Mouse (Mus musculus): ENCODE measurements around the gene Defb25. TPM values are rescaled to one million over a fixed set of nuclear protein-coding genes. Genes with fewer than 3 reads are reported as not detected.
A peak's percentile ranks its signal among the peaks of the same experiment; 100 is the strongest.

The Defb25 gene
- polyA plus RNA-seq, 1 experiment from 2014 or later, result not detected

DNA sequence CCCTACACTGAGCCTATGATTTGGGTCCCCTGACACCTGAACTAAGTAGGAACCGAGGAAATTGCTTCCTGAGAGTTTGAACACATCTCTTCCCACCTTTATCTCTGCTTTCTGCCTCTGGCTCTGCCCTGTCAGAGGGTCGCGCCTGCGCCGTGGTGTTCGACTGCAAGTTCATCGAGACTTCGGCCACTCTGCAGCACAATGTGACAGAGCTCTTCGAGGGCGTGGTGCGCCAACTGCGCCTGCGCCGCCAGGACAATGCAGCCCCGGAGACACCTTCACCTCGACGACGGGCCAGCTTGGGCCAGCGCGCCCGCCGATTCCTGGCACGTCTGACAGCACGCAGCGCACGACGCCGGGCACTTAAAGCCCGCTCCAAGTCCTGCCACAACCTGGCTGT, 11.5 kb upstream of the Defb25 start:
- Histone ChIP-seq H3K4me2 (ENCODE audit: low read length) (no peak overlapping the region), H3K9me3 (replicated peaks; ENCODE audit: control insufficient read depth, low read length) (no peaks in the 10 kb centered on the region), H3K36me3 (ENCODE audit: control insufficient read depth, insufficient read depth, low read length) (no peaks in the 10 kb centered on the region), H3K9ac (ENCODE audit: low read length) (no peak overlapping the region), H3K4me3 (ENCODE audit: low read depth, low read length) (no peak overlapping the region), H3K4me1 (ENCODE audit: control insufficient read depth, insufficient read depth, low read length) (no peaks in the 10 kb centered on the region), H3K27ac (ENCODE audit: low read depth, low read length) (no peak overlapping the region), H3K27me3 (replicated peaks; ENCODE audit: control insufficient read depth, insufficient read depth, low read length) (no peaks in the 10 kb centered on the region)
- ATAC-seq (no peak), DNase-seq (ENCODE audit: low spot score) (no peak)
- WGBS, result 83% methylated on average over 29 of the region's 29 CpGs

DNA sequence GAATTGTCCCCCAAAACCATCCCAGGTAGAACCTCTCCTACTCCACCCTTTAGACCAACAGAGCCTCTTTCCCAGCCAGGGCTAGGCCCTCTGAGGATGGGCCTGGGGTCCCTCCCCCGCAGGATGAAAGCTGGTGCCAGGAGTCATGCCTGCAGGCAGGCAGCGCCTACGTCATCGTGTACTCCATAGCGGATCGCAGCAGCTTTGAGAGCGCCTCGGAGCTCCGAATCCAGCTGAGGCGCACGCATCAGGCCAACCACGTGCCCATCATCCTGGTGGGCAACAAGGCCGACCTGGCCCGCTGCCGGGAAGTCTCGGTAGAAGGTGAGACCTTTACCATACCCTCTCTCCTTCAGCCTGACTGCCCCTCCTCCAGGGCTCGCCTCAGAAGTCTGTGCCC, 10.5 kb upstream of the Defb25 start:
- DNase-seq (ENCODE audit: low spot score), result peak; percentile 47
- ATAC-seq, result no peak
- H3K27ac ChIP-seq (ENCODE audit: low read depth, low read length), result no peak overlapping the region
- no peaks in the 10 kb centered on the region for H3K36me3 ChIP-seq (ENCODE audit: control insufficient read depth, insufficient read depth, low read length)
- H3K9me3 ChIP-seq (replicated peaks; ENCODE audit: control insufficient read depth, low read length), result no peaks in the 10 kb centered on the region
- no peaks in the 10 kb centered on the region for H3K4me1 ChIP-seq (ENCODE audit: control insufficient read depth, insufficient read depth, low read length)
- no peak overlapping the region for H3K9ac ChIP-seq (ENCODE audit: low read length)
- peaks cover 6% of the 10 kb centered on the region for H3K27me3 ChIP-seq (replicated peaks; ENCODE audit: control insufficient read depth, insufficient read depth, low read length)
- H3K4me3 ChIP-seq (ENCODE audit: low read depth, low read length), result no peak overlapping the region
- peak overlapping the region; percentile 28; the same call in 1 of the 2 replicates for H3K4me2 ChIP-seq (ENCODE audit: low read length)
- 59% methylated on average over 17 of the region's 17 CpGs for whole genome bisulfite sequencing

DNA sequence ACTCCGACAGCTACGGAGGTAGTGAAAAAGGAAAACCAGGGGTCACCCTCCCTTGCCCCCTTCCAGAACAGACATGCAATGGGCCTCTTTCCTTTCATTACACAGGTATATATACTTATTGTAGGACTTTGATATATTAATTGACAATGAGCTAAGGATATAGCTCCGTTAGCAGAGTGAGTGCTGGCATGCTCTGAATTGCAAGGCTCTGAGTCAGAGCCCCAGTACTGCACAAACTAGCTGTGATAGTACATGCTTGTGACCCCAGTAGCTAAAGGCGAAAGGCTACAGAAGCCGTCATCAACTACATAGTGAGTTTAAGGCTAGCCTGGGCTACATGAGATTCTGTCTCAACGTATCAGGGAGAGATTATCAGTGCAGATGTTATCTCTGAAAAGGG, 7.1 kb upstream of the Defb25 start:
- Histone ChIP-seq H3K4me2 (ENCODE audit: low read length) (no peak overlapping the region), H3K27ac (ENCODE audit: low read depth, low read length) (no peak overlapping the region), H3K9ac (ENCODE audit: low read length) (no peak overlapping the region), H3K36me3 (ENCODE audit: control insufficient read depth, insufficient read depth, low read length) (no peaks in the 10 kb centered on the region), H3K4me3 (ENCODE audit: low read depth, low read length) (no peak overlapping the region), H3K4me1 (ENCODE audit: control insufficient read depth, insufficient read depth, low read length) (peaks cover 5% of the 10 kb centered on the region; the same call in 1 of the 2 replicates), H3K9me3 (replicated peaks; ENCODE audit: control insufficient read depth, low read length) (no peaks in the 10 kb centered on the region), H3K27me3 (replicated peaks; ENCODE audit: control insufficient read depth, insufficient read depth, low read length) (peaks cover 31% of the 10 kb centered on the region)
- 83% methylated on average over 6 of the region's 6 CpGs for WGBS
- ATAC-seq (no peak), DNase-seq (ENCODE audit: low spot score) (no peak)

DNA sequence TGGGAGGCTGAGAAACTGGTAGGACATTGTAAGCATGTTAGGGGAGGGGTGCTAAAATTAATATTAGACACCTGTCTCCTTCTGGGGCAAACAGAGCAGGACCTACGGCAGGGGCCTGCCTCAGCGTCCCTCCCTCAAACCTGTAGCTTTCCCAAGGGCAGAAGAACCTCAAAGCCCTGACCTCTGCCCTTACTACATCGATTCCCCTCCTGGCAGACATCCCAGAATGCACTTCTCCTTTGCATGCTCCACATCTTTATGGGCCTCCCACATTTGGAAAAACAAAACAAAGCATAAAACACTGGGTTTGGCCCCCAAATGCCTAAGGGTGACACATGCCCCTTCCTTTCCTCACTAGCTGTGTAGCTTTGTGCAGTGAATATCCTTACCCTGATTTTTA, 6.4 kb upstream of the Defb25 start:
- Histone ChIP-seq H3K27ac (ENCODE audit: low read depth, low read length) (no peak overlapping the region), H3K9me3 (replicated peaks; ENCODE audit: control insufficient read depth, low read length) (no peaks in the 10 kb centered on the region), H3K9ac (ENCODE audit: low read length) (no peak overlapping the region), H3K36me3 (ENCODE audit: control insufficient read depth, insufficient read depth, low read length) (no peaks in the 10 kb centered on the region), H3K4me1 (ENCODE audit: control insufficient read depth, insufficient read depth, low read length) (peaks cover 5% of the 10 kb centered on the region; the same call in 1 of the 2 replicates), H3K27me3 (replicated peaks; ENCODE audit: control insufficient read depth, insufficient read depth, low read length) (peaks cover 31% of the 10 kb centered on the region), H3K4me2 (ENCODE audit: low read length) (no peak overlapping the region), H3K4me3 (ENCODE audit: low read depth, low read length) (no peak overlapping the region)
- WGBS, result 77% methylated on average over 3 of the region's 3 CpGs
- DNase-seq (ENCODE audit: low spot score) (no peak), ATAC-seq (no peak)

DNA sequence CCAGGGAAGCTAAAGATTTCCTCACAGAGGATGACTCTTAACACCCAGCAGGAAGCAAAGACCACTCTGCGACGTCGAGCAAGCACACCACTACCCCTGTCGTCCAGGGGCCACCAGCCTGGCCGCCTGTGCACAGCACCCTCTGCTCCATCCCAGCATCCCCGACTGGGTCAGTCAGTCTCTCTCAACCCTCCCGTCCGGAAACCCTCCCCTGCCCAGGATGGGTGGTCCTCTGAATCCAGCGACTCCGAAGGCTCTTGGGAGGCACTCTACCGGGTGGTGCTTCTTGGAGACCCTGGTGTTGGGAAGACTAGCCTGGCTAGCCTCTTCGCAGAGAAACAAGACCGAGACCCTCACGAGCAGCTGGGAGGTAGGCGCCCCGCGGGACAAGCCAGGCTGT, 5.2 kb upstream of the Defb25 start:
- ATAC-seq (no peak), DNase-seq (ENCODE audit: low spot score) (no peak)
- Histone ChIP-seq H3K9ac (ENCODE audit: low read length) (no peak overlapping the region), H3K27ac (ENCODE audit: low read depth, low read length) (no peak overlapping the region), H3K4me2 (ENCODE audit: low read length) (no peak overlapping the region), H3K9me3 (replicated peaks; ENCODE audit: control insufficient read depth, low read length) (no peaks in the 10 kb centered on the region), H3K36me3 (ENCODE audit: control insufficient read depth, insufficient read depth, low read length) (no peaks in the 10 kb centered on the region), H3K4me1 (ENCODE audit: control insufficient read depth, insufficient read depth, low read length) (peaks cover 5% of the 10 kb centered on the region; the same call in 1 of the 2 replicates), H3K4me3 (ENCODE audit: low read depth, low read length) (no peak overlapping the region), H3K27me3 (replicated peaks; ENCODE audit: control insufficient read depth, insufficient read depth, low read length) (peaks cover 31% of the 10 kb centered on the region)
- WGBS, result 39% methylated on average over 17 of the region's 17 CpGs

DNA sequence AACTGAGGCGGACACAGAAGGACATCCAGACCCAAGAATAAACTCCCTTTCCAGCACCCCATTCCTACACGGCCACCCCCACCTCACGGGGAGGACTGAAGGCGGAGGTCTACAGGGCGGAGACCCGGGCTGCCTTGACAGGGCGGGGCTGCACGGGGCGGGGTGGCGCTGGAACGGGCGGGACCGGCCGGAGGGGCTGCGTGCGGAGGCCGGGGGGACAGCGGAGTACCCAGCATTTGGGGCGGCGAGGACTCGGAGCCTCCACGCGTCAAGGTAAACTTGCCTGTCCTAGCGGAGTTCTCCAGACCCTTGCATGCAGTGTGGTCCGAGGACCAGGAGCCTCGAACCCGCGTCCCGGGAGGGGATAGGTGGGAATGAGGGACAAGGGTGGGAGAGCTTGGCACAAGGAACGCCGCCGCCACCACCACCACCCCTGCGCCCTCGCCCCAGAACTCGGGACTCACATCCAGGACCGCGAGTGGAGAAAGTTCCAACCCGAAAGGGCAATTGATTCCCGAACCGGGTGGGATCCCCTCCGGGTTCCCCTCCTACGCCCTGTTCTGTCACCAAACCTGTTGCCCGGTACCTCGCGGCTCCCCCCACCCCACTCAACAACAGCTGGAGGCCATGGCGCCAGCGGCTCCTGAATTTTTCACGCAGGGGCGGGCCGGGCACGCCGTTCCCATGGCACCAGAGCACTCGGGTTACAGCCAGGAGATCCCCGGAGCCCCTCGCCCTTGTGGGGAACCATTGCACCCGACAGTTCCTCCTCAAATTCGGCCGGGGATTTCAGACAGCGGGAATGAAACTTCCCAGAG, 4.1 kb upstream of the Defb25 start, which contains the start of gene Rem1:
Gene Rem1 (plus strand): TSS at position 178 of the 818 bp plus-strand sequence.
- Histone ChIP-seq H3K27ac (ENCODE audit: low read depth, low read length) (no peak within 1 kb of the TSS), H3K9ac (ENCODE audit: low read length) (peak within 1 kb of the TSS; percentile 25; the same call in 1 of the 2 replicates), H3K4me2 (ENCODE audit: low read length) (peak within 1 kb of the TSS; percentile 51), H3K4me3 (ENCODE audit: low read depth, low read length) (peak within 1 kb of the TSS; percentile 22), H3K36me3 (ENCODE audit: control insufficient read depth, insufficient read depth, low read length) (no peaks in the 10 kb centered on the region), H3K9me3 (replicated peaks; ENCODE audit: control insufficient read depth, low read length) (no peaks in the 10 kb centered on the region), H3K4me1 (ENCODE audit: control insufficient read depth, insufficient read depth, low read length) (peaks cover 5% of the 10 kb centered on the region; the same call in 1 of the 2 replicates), H3K27me3 (replicated peaks; ENCODE audit: control insufficient read depth, insufficient read depth, low read length) (peaks cover 31% of the 10 kb centered on the region)
- peak; percentile 12; the same call in 1 of the 2 replicates for ATAC-seq
- DNase-seq (ENCODE audit: low spot score), result no peak
- 2% methylated on average over 59 of the region's 59 CpGs for WGBS

DNA sequence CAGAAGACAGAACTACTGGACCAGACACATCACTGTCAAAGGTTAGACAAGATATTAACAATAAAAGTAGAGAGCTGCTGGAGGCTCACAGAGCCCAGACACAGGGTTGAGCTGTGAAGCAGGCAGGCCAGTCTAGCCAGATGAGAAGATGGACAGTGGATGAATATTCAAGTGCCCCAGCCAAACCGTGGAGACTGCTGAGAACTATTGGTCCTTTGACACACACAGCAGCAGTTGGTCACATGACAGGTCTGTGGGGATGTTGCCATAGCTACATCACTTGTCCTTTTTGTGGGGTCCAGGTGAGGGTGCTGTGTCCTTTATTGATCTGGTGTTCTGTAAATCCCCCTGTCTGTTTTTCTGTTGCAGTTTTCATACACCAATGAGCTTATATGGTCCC, 2.4 kb upstream of the Defb25 start:
- ATAC-seq, result no peak
- no peak overlapping the region for H3K4me2 ChIP-seq (ENCODE audit: low read length)
- H3K4me3 ChIP-seq (ENCODE audit: low read depth, low read length), result no peak overlapping the region
- peaks cover 31% of the 10 kb centered on the region for H3K27me3 ChIP-seq (replicated peaks; ENCODE audit: control insufficient read depth, insufficient read depth, low read length)
- DNase-seq (ENCODE audit: low spot score), result peak; percentile 40
- no peaks in the 10 kb centered on the region for H3K9me3 ChIP-seq (replicated peaks; ENCODE audit: control insufficient read depth, low read length)
- no peak overlapping the region for H3K9ac ChIP-seq (ENCODE audit: low read length)
- WGBS, result 0% methylated on average over 1 of the region's 1 CpGs
- H3K4me1 ChIP-seq (ENCODE audit: control insufficient read depth, insufficient read depth, low read length), result peaks cover 5% of the 10 kb centered on the region; the same call in 1 of the 2 replicates
- H3K36me3 ChIP-seq (ENCODE audit: control insufficient read depth, insufficient read depth, low read length), result no peaks in the 10 kb centered on the region
- no peak overlapping the region for H3K27ac ChIP-seq (ENCODE audit: low read depth, low read length)

DNA sequence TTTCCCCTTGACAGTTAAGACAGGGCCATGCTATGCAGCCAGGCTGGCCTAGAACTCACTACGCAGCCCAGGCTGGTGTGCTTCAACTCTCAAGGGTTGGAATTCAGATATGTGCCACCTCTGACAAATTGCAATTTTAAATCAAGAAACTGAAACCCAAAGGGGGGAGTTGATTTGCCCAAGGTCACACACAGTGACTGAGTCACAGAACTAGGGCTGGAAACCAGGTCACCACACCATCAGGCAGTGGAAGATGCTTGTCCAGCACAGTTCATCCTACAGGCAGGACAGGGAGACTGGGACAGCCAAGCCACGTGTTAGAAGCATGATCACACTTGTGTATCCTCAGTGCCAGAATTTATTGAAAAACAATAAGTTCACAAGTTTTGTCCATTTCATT, 1.7 kb upstream of the Defb25 start:
- Histone ChIP-seq H3K36me3 (ENCODE audit: control insufficient read depth, insufficient read depth, low read length) (no peaks in the 10 kb centered on the region), H3K4me2 (ENCODE audit: low read length) (no peak overlapping the region), H3K4me3 (ENCODE audit: low read depth, low read length) (no peak overlapping the region), H3K27ac (ENCODE audit: low read depth, low read length) (no peak overlapping the region), H3K4me1 (ENCODE audit: control insufficient read depth, insufficient read depth, low read length) (peaks cover 5% of the 10 kb centered on the region; the same call in 1 of the 2 replicates), H3K27me3 (replicated peaks; ENCODE audit: control insufficient read depth, insufficient read depth, low read length) (peaks cover 31% of the 10 kb centered on the region), H3K9ac (ENCODE audit: low read length) (no peak overlapping the region), H3K9me3 (replicated peaks; ENCODE audit: control insufficient read depth, low read length) (no peaks in the 10 kb centered on the region)
- DNase-seq (ENCODE audit: low spot score) (no peak), ATAC-seq (no peak)
- WGBS, result 95% methylated on average over 2 of the region's 2 CpGs

DNA sequence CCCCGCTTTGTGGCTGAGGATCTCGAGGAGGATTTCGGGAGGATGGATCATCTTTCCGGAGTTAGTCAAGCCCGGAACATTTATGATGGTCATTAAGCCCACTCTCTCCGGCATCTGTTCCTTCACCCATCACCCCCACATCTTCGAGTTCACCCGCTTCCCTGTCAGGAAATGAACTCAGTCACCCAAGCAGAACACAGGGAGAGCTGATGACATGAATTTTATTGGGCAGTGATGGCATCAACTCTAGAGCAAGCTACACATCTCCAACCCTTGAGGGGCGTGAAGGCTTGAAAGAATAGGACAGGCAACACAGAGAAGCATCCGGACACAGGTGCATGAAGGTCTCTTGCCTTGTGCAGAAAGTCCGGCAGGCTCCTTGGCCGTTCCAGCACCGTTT, 702 bp downstream of the Defb25 start:
- Histone ChIP-seq H3K9ac (ENCODE audit: low read length) (no peak overlapping the region), H3K4me3 (ENCODE audit: low read depth, low read length) (no peak overlapping the region), H3K36me3 (ENCODE audit: control insufficient read depth, insufficient read depth, low read length) (no peaks in the 10 kb centered on the region), H3K27me3 (replicated peaks; ENCODE audit: control insufficient read depth, insufficient read depth, low read length) (peaks cover 16% of the 10 kb centered on the region), H3K27ac (ENCODE audit: low read depth, low read length) (no peak overlapping the region), H3K9me3 (replicated peaks; ENCODE audit: control insufficient read depth, low read length) (no peaks in the 10 kb centered on the region), H3K4me2 (ENCODE audit: low read length) (no peak overlapping the region), H3K4me1 (ENCODE audit: control insufficient read depth, insufficient read depth, low read length) (peaks cover 4% of the 10 kb centered on the region; the same call in 1 of the 2 replicates)
- ATAC-seq (no peak), DNase-seq (ENCODE audit: low spot score) (no peak)
- WGBS, result 92% methylated on average over 13 of the region's 13 CpGs
